Mouse (Mus musculus) 3134 (cell line): Measurements from ENCODE around the gene Vmn1r212.
"Not testable (repeated sequence)": the region's sequence is repeated elsewhere in the genome, so short reads cannot be mapped to it uniquely, and the experiment has no call there.

Source experiments
- DNase-seq: peaks from one replicate; pipeline ENCODE4 v3.0.0-alpha.2; 2011; ENCODE audit warnings: low spot score; ENCODE audit not compliant: insufficient read length; ENCODE audit errors: extremely low read depth

Gene Vmn1r212

GRCm38 (mm10) chr13:22884105-22884504 lies at the start of gene Vmn1r212:
TSS of gene Vmn1r212 (minus strand) at chr13:22884205.
- DNase-seq: no peak

- no peak for DNase-seq
Measured at GRCm38 (mm10) chr13:22879257-22879656, 4.7 kb downstream of the Vmn1r212 start.

- DNase-seq: no peak
Measured at GRCm38 (mm10) chr13:22857461-22857860, 26.5 kb downstream of the Vmn1r212 start, which contains the start of gene Vmn1r211. TSS of gene Vmn1r211 (minus strand) at chr13:22857561.

- DNase-seq: no peak
Measured at GRCm38 (mm10) chr13:22854760-22855159, 29.2 kb downstream of the Vmn1r212 start.

- DNase-seq: no peak
Measured at GRCm38 (mm10) chr13:22846798-22847197, 37.2 kb downstream of the Vmn1r212 start.

- not testable (repeated sequence) for DNase-seq
Measured at GRCm38 (mm10) chr13:22844304-22844703, 39.7 kb downstream of the Vmn1r212 start.
